Mouse (Mus musculus): Measurements from ENCODE around the gene Leng8. TPM values are rescaled to one million over a fixed set of nuclear protein-coding genes. Genes with fewer than 3 reads are reported as not detected.
A peak's percentile ranks its signal among the peaks of the same experiment; 100 is the strongest.

Leng8 gene
- 10 to 100 TPM; 31.2 to 36.4 TPM for total RNA-seq (2021)
- polyA plus RNA-seq (2012; rRNA removed): 263 and 281 TPM in 2 replicates
- long read RNA-seq, partial matches to known transcripts: 4 of 22 reads
- long read RNA-seq, other reads (novel, unspliced or antisense): 18 of 22 reads

- H3K9ac ChIP-seq (ENCODE audit: low read depth, low read length): peak within 1 kb of the TSS; percentile 91
- H3K36me3 ChIP-seq (ENCODE audit: control insufficient read depth, insufficient read depth, low read length): peaks cover 7% of the 10 kb centered on the region; the same call in 1 of the 2 replicates
- TF ChIP-seq EP300 (IDR thresholded peaks at IDR 0.05; ENCODE audit: insufficient read depth, low read depth, low read length) (peak; percentile 85; the same call in 1 of the 2 replicates), POLR2A (IDR thresholded peaks at IDR 0.05; ENCODE audit: insufficient read depth, low read depth, low read length) (peak; percentile 96), CTCF (IDR thresholded peaks at IDR 0.05) (no peak)
- H3K4me1 ChIP-seq (ENCODE audit: control insufficient read depth, insufficient read depth, low read length): peaks cover 4% of the 10 kb centered on the region; the same call in 1 of the 2 replicates
- no peaks in the 10 kb centered on the region for H3K27me3 ChIP-seq (ENCODE audit: control insufficient read depth, insufficient read depth, low read length)
- peak within 1 kb of the TSS; percentile 100 for H3K27ac ChIP-seq
- peak within 1 kb of the TSS; percentile 99 for H3K4me3 ChIP-seq
- peak; percentile 99 to 100 for DNase-seq
- under 1% methylated on average over 75 of the region's 78 CpGs for WGBS
- H3K79me2 ChIP-seq (replicated peaks; ENCODE audit: control insufficient read depth, insufficient read depth, low read length): peaks cover 6% of the 10 kb centered on the region
- intact Hi-C loops (cut with DNase I): loop anchor here (10.0 kb wide), 5 partner anchors 158 to 658 kb away; partner anchors contain the start of genes Mboat7, Ppp1r12c, Rpl28 and Tsen34
Measured at GRCm38 (mm10) chr7:4136771-4137531, at the start of gene Leng8. TSS of gene Leng8 (plus strand) at chr7:4137039.

GRCm38 (mm10) chr7:4087238-4087895 lies 49.5 kb upstream of the Leng8 start:
- H3K79me2 ChIP-seq (replicated peaks; ENCODE audit: control insufficient read depth, insufficient read depth, low read length): no peaks in the 10 kb centered on the region
- no peak overlapping the region for H3K4me3 ChIP-seq
- no peaks in the 10 kb centered on the region for H3K27me3 ChIP-seq (ENCODE audit: control insufficient read depth, insufficient read depth, low read length)
- intact Hi-C loops (cut with DNase I): no loop called here
- H3K4me1 ChIP-seq (ENCODE audit: control insufficient read depth, insufficient read depth, low read length): no peaks in the 10 kb centered on the region; the same call in 1 of the 2 replicates
- 63% methylated on average over 4 of the region's 4 CpGs for WGBS
- H3K9ac ChIP-seq (ENCODE audit: low read depth, low read length): no peak overlapping the region
- no peak for DNase-seq
- TF ChIP-seq EP300 (IDR thresholded peaks at IDR 0.05; ENCODE audit: insufficient read depth, low read depth, low read length) (no peak), CTCF (IDR thresholded peaks at IDR 0.05) (no peak), POLR2A (IDR thresholded peaks at IDR 0.05; ENCODE audit: insufficient read depth, low read depth, low read length) (no peak)
- H3K27ac ChIP-seq: no peak overlapping the region
- no peaks in the 10 kb centered on the region for H3K36me3 ChIP-seq (ENCODE audit: control insufficient read depth, insufficient read depth, low read length)

GRCm38 (mm10) chr7:4087896-4088480 lies 48.9 kb upstream of the Leng8 start:
- no peak overlapping the region for H3K27ac ChIP-seq
- intact Hi-C loops (cut with DNase I): no loop called here

GRCm38 (mm10) chr7:4088679-4089078 lies 48.2 kb upstream of the Leng8 start:
- Histone ChIP-seq H3K36me3 (ENCODE audit: control insufficient read depth, insufficient read depth, low read length) (no peaks in the 10 kb centered on the region), H3K27ac (no peak overlapping the region), H3K4me1 (ENCODE audit: control insufficient read depth, insufficient read depth, low read length) (no peaks in the 10 kb centered on the region; the same call in 1 of the 2 replicates), H3K79me2 (replicated peaks; ENCODE audit: control insufficient read depth, insufficient read depth, low read length) (no peaks in the 10 kb centered on the region), H3K4me3 (no peak overlapping the region), H3K27me3 (ENCODE audit: control insufficient read depth, insufficient read depth, low read length) (no peaks in the 10 kb centered on the region), H3K9ac (ENCODE audit: low read depth, low read length) (no peak overlapping the region)
- 70% methylated on average over 2 of the region's 2 CpGs for WGBS
- intact Hi-C loops (cut with DNase I): no loop called here
- TF ChIP-seq POLR2A (IDR thresholded peaks at IDR 0.05; ENCODE audit: insufficient read depth, low read depth, low read length): no peak
- TF ChIP-seq EP300 (IDR thresholded peaks at IDR 0.05; ENCODE audit: insufficient read depth, low read depth, low read length): no peak
- no peak for TF ChIP-seq CTCF (IDR thresholded peaks at IDR 0.05)
- DNase-seq: no peak

More at GRCm38 (mm10) chr7:4087896-4088480, 48.9 kb upstream of the Leng8 start:
- no peak for DNase-seq
- 72% methylated on average over 6 of the region's 6 CpGs for WGBS
- H3K4me3 ChIP-seq: no peak overlapping the region
- H3K27me3 ChIP-seq (ENCODE audit: control insufficient read depth, insufficient read depth, low read length): no peaks in the 10 kb centered on the region
- no peaks in the 10 kb centered on the region for H3K79me2 ChIP-seq (replicated peaks; ENCODE audit: control insufficient read depth, insufficient read depth, low read length)
- H3K36me3 ChIP-seq (ENCODE audit: control insufficient read depth, insufficient read depth, low read length): no peaks in the 10 kb centered on the region
- no peaks in the 10 kb centered on the region; the same call in 1 of the 2 replicates for H3K4me1 ChIP-seq (ENCODE audit: control insufficient read depth, insufficient read depth, low read length)
- H3K9ac ChIP-seq (ENCODE audit: low read depth, low read length): no peak overlapping the region
- TF ChIP-seq POLR2A (IDR thresholded peaks at IDR 0.05; ENCODE audit: insufficient read depth, low read depth, low read length) (no peak), CTCF (IDR thresholded peaks at IDR 0.05) (no peak), EP300 (IDR thresholded peaks at IDR 0.05; ENCODE audit: insufficient read depth, low read depth, low read length) (no peak)

DNA sequence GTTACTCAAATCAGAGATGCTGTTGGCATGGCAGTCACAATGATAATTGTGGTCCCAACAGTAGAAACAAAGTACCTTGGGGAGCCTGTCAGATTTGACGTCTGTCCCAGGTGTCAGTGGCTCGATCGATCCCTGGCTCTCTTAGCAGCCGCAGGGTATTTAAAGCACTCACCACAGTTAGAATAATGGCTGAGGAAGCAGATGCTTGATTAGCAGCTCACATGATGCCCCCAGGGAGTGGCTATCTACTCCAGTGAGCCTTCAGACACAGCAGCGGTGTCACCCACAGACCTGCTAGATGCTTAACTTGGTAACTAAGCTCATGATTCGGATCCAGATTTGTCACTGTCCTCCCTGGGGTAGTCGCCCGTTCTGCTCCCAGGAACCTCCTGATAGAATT lies 45.7 kb upstream of the Leng8 start:
- no peak for DNase-seq
- H3K79me2 ChIP-seq (replicated peaks; ENCODE audit: control insufficient read depth, insufficient read depth, low read length): no peaks in the 10 kb centered on the region
- H3K36me3 ChIP-seq (ENCODE audit: control insufficient read depth, insufficient read depth, low read length): no peaks in the 10 kb centered on the region
- no peak for TF ChIP-seq EP300 (IDR thresholded peaks at IDR 0.05; ENCODE audit: insufficient read depth, low read depth, low read length)
- no peak for TF ChIP-seq CTCF (IDR thresholded peaks at IDR 0.05)
- no peak for TF ChIP-seq POLR2A (IDR thresholded peaks at IDR 0.05; ENCODE audit: insufficient read depth, low read depth, low read length)
- 27% methylated on average over 8 of the region's 8 CpGs for WGBS
- intact Hi-C loops (cut with DNase I): no loop called here
- H3K4me3 ChIP-seq: no peak overlapping the region
- no peak overlapping the region for H3K9ac ChIP-seq (ENCODE audit: low read depth, low read length)
- H3K27me3 ChIP-seq (ENCODE audit: control insufficient read depth, insufficient read depth, low read length): no peaks in the 10 kb centered on the region
- H3K4me1 ChIP-seq (ENCODE audit: control insufficient read depth, insufficient read depth, low read length): no peaks in the 10 kb centered on the region
- no peak overlapping the region for H3K27ac ChIP-seq

All from heart, adult 2 months (tissue).